Mouse (Mus musculus): ENCODE measurements around the gene Elfn1. TPM values are rescaled to one million over a fixed set of nuclear protein-coding genes. Genes with fewer than 3 reads are reported as not detected.

Elfn1 gene
- polyA plus RNA-seq (2015; fragmentation: Illumina TruSeq; extraction: RNeasy Lipid Tissue Mini Kit (QIAGEN cat#74804); ENCODE audit: insufficient read depth, low replicate concordance) = not detected

DNA sequence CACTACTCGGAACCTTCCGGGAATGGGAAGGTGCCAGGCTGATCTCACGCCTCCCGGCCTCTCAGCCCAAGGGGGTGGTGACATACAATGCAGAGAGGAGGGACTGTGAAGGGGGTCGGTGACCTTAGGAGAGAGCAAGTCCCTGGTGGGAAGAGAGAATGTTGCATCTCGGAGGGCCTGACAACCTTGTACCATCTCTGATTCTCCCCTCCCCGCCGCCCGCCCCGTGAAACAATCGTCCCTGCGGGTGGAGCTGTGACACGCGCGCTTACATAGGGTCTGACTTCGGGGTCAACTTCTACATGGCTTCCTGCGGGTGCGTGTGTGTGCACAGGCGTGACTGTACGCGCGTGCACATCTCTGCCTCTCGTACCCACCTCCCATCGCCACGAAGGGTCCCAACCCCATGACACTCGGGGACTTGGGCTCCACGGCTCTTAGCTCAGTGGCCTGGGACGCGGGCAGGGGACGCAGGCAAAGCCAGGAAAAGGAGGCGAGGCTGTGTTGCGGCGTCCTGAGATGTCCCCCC lies at the start of gene Elfn1:
Elfn1 (plus strand) TSS at position 230 of the 529 bp plus-strand sequence.

Other genes with a start within 250 kb of the Elfn1 start
- 3.1 TPM for gene Micall2, start 171.6 kb upstream of the Elfn1 start, polyA plus RNA-seq (2015; fragmentation: Illumina TruSeq; extraction: RNeasy Lipid Tissue Mini Kit (QIAGEN cat#74804); ENCODE audit: insufficient read depth, low replicate concordance)
- gene Ints1, start 132.3 kb upstream of the Elfn1 start, polyA plus RNA-seq (2015; fragmentation: Illumina TruSeq; extraction: RNeasy Lipid Tissue Mini Kit (QIAGEN cat#74804); ENCODE audit: insufficient read depth, low replicate concordance) = 20.7 TPM
- 13.5 TPM for gene Mafk, start 116.4 kb upstream of the Elfn1 start, polyA plus RNA-seq (2015; fragmentation: Illumina TruSeq; extraction: RNeasy Lipid Tissue Mini Kit (QIAGEN cat#74804); ENCODE audit: insufficient read depth, low replicate concordance)
- not detected for gene Tmem184a, start 88.0 kb upstream of the Elfn1 start, polyA plus RNA-seq (2015; fragmentation: Illumina TruSeq; extraction: RNeasy Lipid Tissue Mini Kit (QIAGEN cat#74804); ENCODE audit: insufficient read depth, low replicate concordance)
- gene Gm26938, start 81.5 kb upstream of the Elfn1 start, polyA plus RNA-seq (2015; fragmentation: Illumina TruSeq; extraction: RNeasy Lipid Tissue Mini Kit (QIAGEN cat#74804); ENCODE audit: insufficient read depth, low replicate concordance) = not detected
- gene Psmg3, start 81.1 kb upstream of the Elfn1 start, polyA plus RNA-seq (2015; fragmentation: Illumina TruSeq; extraction: RNeasy Lipid Tissue Mini Kit (QIAGEN cat#74804); ENCODE audit: insufficient read depth, low replicate concordance) = 6.0 TPM

All from spleen, adult 10 weeks (tissue).